Mouse (Mus musculus): ENCODE measurements around the gene Il23r.

DNA sequence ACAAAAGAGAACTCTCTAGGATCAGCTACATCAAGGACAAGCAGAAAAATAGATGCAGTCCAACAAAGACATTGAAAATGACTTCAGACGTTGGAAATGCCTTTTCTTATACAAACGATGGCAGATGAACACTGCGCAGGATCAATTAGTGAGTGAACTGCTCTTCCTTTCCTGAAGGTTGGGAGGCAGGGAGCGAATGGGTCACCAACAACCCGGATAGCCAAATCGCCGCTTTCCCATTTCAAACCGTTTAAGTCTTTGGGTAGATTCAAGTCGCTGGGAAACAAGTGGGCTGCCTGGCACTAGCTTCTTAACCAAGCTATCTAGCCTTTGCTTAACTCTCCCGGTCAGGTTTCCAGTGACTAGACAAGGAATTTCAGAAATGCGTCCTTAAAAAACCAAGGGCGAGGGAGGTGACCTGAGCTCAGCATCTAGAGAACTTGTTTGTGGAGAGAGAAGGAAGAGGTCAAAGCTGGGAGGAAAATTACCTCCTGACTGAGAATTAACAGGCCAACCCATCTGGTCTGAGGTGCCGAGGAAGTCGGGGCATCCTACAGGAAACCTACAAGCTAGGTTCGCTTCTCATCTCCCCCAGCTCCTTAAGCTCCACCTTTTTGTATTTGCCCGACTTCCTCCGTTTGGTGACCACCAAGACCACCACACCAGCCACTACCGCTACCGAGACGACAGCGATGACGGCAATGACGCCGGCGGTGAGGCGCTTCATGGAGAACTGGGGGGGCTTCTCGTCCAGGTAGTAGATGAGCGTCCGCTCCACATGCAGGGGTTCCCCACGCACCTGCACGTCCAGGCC, 42.7 kb upstream of the Il23r start:
- TF ChIP-seq CTCF (IDR thresholded peaks at IDR 0.05; ENCODE audit: borderline replicate concordance, insufficient read depth, low read length) (no peak), POLR2A (IDR thresholded peaks at IDR 0.05; ENCODE audit: low read depth, low read length) (no peak)
